Mouse (Mus musculus): ENCODE results near the gene Krtap24-1.
A peak's percentile ranks its signal among the peaks of the same experiment; 100 is the strongest.

GRCm38 (mm10) chr16:88592758-88593157, 19.3 kb downstream of the Krtap24-1 start:
- TF ChIP-seq CTCF (conservative IDR thresholded peaks at IDR 0.05; ENCODE audit: insufficient read depth, insufficient read length, low read depth, low read length) (0 out of 2 replicates have a peak, but pooled peaks have one; percentile 8), POLR2A (IDR thresholded peaks at IDR 0.05; ENCODE audit: low read depth, low read length) (no peak)
